Mouse (Mus musculus) macrophage (primary cell): ENCODE measurements around the gene Phf2. TPM values are rescaled to one million over a fixed set of nuclear protein-coding genes. Genes with fewer than 3 reads are reported as not detected.

Experiments used
- H3K27ac ChIP-seq: fragments of 350-480 bp; formaldehyde crosslinking; 2 replicates; pipeline ENCODE4 v1.9.0; 2021
- H3K36me3 ChIP-seq: fragments of 350-480 bp; formaldehyde crosslinking; 2 replicates; pipeline ENCODE4 v1.9.0; 2021; ENCODE audit errors: inconsistent target
- H3K4me3 ChIP-seq: fragments of 350-480 bp; formaldehyde crosslinking; 2 replicates; pipeline ENCODE4 v1.9.0; 2021; ENCODE audit errors: inconsistent target
- H3K79me2 ChIP-seq: fragments of 350-480 bp; formaldehyde crosslinking; 2 replicates; pipeline ENCODE4 v1.9.0; 2021; ENCODE audit errors: inconsistent target
- WGBS: methylation state at CpG from one replicate; pipeline ENCODE4 v1.1.7; 2026; ENCODE audit warnings: inconsistent platforms; ENCODE audit not compliant: missing documents; 5-methylcytosine and 5-hydroxymethylcytosine counted together
- polyA plus RNA-seq: library from polyadenylated mRNA; stranded (reverse); fragments of 250-400 nt; gene quantifications from 3 replicates; pipeline ENCODE4 v1.2.4, GENCODE M21; 2018; ENCODE audit warnings: inconsistent platforms

Phf2 gene
- polyA plus RNA-seq, 1 experiment from 2014 or later, result 20.4 TPM

DNA sequence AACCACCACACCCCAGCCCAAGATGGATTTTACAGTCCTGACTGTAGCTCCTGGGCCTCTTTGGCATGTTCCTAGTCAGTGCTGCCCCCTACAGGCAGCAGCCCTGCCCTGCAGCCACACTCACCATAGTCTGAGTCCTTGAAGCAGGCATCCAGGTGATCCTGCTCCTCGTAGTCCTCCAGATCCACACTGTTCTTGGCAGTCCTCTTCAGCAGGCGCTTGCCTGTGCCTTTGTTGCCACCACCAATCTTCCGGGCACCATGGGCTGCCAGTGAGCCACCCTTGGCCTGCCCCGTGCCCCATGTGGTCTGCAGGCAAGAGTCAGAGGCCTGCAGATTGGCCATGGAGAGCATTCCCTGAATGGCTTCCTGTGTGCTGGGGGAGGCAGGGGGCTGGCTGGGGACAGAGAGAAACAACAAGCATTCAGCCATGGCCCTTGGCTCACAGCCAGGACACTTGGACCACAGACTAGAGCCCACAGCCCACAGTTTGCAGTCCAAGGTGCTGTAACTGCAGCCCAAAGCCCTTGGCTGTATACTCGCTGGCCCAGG is 63.4 kb downstream of the Phf2 start:
- Histone ChIP-seq H3K4me3 (no peak overlapping the region), H3K36me3 (peaks cover 56% of the 10 kb centered on the region; the same call in 1 of the 2 replicates), H3K79me2 (no peaks in the 10 kb centered on the region), H3K27ac (no peak overlapping the region)
- 92% methylated on average over 5 of the region's 5 CpGs for WGBS

DNA sequence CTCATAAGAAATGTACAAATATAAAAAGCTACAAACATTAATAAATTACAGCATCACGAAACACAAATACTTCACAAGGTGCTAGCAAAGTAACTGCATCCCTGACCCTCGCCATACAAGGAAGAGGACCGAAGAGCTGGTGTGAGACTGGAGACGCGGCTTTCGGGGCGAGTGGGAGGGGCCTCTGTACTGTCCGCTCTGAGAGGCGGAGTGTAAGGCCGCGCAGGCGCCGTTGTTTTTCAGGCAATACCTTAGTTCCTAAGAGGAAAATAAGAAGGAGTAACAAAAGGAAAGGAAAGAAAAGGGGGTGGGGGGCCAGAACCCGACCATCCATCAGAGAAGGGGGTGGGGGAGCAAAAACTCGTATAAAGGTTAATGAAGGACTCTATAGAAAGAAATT is 68.7 kb downstream of the Phf2 start:
- Histone ChIP-seq H3K36me3 (peaks cover 37% of the 10 kb centered on the region; the same call in 1 of the 2 replicates), H3K4me3 (no peak overlapping the region), H3K27ac (no peak overlapping the region), H3K79me2 (no peaks in the 10 kb centered on the region)
- WGBS, result 91% methylated on average over 15 of the region's 15 CpGs

DNA sequence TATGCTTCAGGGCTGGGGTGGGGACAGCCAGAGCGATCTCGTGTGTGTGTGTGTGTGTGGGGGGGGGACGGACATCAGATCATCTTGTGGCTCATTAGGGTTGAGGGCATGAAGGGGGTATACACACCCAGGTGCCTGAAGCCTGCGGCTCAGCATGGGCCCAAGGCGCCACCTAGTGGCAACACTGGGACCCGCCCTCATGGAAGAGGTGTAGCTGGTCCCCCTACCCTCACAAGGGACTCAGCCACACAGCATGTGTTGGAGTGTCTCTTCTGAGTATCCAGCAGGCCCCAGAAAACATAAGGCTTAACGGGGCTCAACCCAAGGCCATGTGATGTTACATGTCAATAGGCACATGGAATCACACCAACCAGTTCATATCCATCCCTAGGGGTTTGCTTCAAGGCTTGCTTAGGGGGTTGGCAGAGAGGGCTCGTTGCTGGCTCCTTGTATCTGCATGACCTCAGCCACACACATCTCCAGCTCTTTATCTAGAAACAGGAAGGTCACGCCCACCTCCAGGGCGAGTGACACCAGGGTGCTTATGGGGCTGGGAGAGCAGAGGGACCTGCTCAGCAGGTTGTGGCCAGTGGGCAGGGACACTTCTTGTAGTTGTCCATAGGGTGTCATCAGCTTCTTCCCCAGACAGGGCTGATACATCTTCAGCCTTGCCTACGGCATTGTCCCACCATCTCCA is 69.9 kb downstream of the Phf2 start:
- Histone ChIP-seq H3K36me3 (peaks cover 26% of the 10 kb centered on the region; the same call in 1 of the 2 replicates), H3K27ac (no peak overlapping the region)
- 49% methylated on average over 11 of the region's 11 CpGs for WGBS

DNA sequence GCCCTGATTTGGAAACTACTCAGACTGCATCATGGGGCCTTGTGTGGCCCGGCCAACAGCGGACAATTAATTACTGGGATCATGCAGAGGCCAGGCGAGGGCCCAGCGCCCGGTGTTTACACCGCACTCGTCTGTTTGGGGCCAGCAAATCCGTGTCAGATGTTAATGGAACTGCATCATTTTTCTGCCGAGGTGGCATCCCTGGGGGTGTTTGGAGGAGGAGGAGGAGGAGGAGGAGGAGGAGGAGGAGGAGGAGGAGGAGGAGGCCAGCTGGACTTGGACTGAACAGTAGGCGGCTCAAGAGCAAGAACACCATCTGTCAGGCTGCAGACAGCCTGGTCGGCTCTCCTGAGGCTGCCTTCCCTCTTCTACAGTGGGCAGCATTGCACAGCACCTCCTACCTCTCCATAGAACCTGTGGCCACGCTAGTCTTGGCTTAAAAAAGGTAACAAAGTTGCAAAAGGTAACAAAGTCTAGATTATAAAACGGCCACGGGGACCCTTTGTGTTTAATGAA is 72.6 kb downstream of the Phf2 start:
- WGBS, result 87% methylated on average over 12 of the region's 14 CpGs
- Histone ChIP-seq H3K36me3 (peaks cover 6% of the 10 kb centered on the region; the same call in 1 of the 2 replicates), H3K4me3 (no peak overlapping the region), H3K27ac (no peak overlapping the region), H3K79me2 (no peaks in the 10 kb centered on the region)

More for the DNA sequence above, 69.9 kb downstream of the Phf2 start:
- H3K4me3 ChIP-seq, result no peak overlapping the region
- H3K79me2 ChIP-seq, result no peaks in the 10 kb centered on the region

DNA sequence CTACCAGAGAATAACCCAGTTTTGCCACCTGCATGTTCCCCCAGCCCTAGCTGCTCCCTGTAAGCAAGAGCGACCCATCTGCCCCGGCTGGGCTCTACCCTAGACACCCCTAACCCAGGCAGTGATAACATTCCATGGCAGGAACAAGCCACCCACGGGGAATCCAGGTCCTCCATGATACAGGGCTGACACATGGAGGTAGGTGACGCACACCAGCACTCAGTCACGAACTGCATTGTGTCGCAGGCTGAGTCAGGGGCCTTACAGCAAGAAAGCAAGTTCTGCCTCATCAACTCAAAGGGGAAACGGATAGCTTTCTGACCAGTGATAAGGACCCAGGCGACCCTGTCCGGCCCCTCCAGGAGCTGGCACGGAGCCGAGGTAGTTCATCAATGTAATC is 74.0 kb downstream of the Phf2 start:
- Histone ChIP-seq H3K27ac (no peak overlapping the region), H3K36me3 (no peaks in the 10 kb centered on the region), H3K79me2 (no peaks in the 10 kb centered on the region), H3K4me3 (no peak overlapping the region)
- WGBS, result 80% methylated on average over 11 of the region's 11 CpGs

DNA sequence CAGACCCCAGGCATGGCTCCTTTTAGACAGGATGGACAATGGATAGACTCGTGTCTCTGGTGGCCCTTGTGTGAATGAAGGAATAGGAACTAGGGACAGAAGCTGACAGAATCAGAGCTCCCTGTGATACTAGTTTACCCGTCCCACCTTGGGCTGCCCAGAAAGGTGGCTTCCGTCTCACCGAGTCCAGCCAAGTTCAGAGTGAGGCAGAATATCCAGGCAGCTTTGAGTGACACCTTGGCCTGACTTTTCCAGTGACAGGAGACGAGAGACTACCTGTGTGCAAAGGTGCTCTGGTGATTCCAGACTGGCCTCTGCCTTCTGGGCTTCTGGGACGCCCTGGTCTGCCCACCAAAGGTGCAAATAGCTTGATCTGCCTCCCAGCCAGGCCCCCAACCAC is 75.2 kb downstream of the Phf2 start:
- no peaks in the 10 kb centered on the region for H3K36me3 ChIP-seq
- WGBS, result 84% methylated on average over 6 of the region's 6 CpGs
- no peaks in the 10 kb centered on the region for H3K79me2 ChIP-seq
- no peak overlapping the region for H3K4me3 ChIP-seq
- no peak overlapping the region for H3K27ac ChIP-seq

DNA sequence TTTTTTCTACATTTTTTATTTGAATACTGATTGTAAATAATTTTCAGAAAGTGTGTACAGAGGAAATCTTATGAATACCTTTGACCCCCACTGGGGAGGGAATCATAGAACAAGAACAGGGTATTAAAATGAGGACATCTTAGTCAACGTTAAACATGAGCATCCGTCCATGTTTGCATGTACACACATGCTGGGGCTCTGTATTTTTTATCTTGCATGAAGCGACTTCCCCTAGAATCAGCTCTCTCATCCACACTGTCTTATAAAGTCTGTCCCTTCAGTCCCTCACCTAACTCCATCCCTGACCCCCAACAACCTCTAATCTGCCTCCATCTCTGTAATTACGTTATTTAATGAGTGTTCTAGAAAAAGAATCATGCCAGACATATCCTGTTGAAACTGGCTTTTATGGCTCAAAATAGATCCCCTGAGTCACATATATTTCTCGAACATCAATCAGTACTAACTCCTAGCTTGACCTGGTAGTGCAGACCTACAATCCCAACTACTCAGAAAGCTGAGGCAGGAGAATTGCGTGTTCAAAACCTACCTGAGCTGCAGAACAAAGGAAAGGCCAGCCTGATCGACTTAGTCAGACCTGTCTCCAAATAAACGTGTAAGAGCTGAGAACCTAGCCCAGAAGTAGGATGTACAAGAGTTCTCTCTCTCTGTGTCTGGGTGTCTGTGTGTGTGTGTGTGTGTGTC is 86.2 kb downstream of the Phf2 start:
- H3K79me2 ChIP-seq, result no peaks in the 10 kb centered on the region
- WGBS, result 87% methylated on average over 8 of the region's 8 CpGs

DNA sequence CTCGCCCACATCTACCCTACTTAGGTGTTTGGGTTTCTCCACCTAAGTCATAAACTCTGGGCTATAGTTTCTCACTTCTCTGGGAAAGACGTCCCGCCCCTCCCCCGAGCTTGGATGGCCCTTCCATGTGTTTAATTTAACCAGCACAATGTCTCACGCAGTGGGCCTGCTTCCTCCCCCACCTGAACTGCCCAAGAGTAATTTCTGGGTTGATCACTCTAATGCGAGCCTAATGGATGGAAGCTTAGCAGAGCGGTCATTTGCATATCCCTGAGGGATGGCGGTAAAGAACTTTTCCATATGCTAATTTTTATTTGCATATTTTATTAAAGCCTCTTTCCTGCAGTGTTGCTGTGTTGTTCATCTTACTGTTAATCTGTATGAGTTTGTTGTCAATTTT is 86.8 kb downstream of the Phf2 start:
- WGBS, result 81% methylated on average over 8 of the region's 8 CpGs
- H3K36me3 ChIP-seq, result no peaks in the 10 kb centered on the region
- H3K27ac ChIP-seq, result no peak overlapping the region
- no peaks in the 10 kb centered on the region for H3K79me2 ChIP-seq
- H3K4me3 ChIP-seq, result no peak overlapping the region

More for the DNA sequence above, 86.2 kb downstream of the Phf2 start:
- Histone ChIP-seq H3K27ac (no peak overlapping the region), H3K36me3 (no peaks in the 10 kb centered on the region), H3K4me3 (no peak overlapping the region)

DNA sequence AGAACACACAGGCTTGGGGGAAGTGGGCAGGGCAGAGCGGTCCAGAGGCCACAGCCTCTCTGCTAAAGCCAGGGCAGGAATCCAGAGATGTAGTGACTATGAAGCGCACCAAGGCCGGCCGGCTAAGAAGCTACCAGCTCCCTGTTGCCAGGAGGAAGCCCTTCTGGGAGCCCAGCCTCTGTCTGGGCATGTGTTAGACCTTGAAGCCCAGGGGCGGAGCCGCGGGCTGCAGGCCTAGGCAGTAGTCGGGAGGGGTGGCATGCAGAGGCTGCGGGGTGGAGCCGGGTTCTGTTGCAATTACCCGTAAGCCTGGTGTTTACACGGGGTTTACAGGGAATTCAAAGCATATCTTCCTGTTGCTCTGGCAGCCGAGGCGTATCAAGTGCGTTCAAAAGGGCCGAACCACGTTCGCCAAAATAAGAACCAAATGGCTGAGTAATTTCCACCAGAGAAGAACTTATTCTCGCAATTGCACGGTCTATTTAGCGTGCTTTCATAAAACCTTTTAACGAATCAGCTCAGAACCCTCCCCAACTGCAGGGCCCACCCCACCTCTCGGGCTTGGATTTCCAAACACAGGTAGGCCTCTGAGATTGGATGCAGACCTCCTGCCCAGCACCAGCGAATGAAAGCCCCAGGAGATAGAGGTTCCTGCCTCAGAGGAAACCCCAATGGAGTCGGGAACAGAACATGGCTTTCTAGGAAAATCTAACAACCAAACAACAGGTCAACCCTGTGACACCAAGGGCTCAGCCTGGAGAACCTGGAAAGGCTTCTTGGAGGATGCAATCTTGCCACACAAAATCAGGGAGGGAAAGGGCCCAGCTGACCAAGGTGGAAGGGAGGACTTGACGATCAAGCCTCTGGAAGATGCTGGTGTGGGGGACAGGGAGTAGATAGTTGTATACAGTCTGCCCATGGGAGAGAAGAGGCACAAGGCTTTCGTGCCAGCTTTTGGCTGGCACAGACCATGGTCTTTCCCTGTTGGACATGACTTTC is 87.9 kb downstream of the Phf2 start:
- Histone ChIP-seq H3K4me3 (no peak overlapping the region), H3K79me2 (no peaks in the 10 kb centered on the region), H3K27ac (no peak overlapping the region), H3K36me3 (no peaks in the 10 kb centered on the region)
- 52% methylated on average over 27 of the region's 27 CpGs for WGBS

DNA sequence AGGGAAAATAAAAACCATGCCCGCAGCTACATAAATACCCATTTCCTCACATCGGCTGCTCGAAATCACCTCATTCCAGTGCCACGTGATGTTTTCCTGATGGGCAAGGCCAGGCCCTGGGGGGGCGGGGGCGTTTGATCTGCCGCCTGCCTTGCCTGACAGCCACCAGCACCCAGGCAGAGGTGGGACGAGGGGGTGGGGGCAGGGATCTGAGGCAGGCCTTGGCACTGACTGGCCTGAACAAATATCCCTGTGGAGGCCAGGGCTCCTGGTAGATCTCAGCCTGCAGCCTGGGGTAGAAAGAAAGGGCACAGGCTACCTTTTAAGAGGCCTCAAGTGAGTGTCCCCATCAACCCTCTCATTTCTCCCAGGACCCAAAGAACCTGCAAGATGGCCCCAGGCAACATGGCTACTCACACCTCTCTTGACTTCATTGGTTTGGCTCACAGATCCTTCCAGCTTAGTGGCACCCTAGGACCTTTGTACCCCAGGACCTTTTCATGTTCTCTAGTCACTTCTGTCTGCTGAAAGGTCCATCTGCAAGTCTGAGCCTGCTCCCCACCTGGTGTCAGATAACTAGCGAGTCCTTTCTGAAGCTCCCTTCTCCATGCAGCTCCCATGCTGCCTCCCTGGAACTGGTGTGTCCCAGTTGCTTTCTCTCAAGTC is 90.4 kb downstream of the Phf2 start:
- Histone ChIP-seq H3K79me2 (no peaks in the 10 kb centered on the region), H3K27ac (no peak overlapping the region), H3K36me3 (no peaks in the 10 kb centered on the region), H3K4me3 (no peak overlapping the region)
- WGBS, result 79% methylated on average over 9 of the region's 9 CpGs

DNA sequence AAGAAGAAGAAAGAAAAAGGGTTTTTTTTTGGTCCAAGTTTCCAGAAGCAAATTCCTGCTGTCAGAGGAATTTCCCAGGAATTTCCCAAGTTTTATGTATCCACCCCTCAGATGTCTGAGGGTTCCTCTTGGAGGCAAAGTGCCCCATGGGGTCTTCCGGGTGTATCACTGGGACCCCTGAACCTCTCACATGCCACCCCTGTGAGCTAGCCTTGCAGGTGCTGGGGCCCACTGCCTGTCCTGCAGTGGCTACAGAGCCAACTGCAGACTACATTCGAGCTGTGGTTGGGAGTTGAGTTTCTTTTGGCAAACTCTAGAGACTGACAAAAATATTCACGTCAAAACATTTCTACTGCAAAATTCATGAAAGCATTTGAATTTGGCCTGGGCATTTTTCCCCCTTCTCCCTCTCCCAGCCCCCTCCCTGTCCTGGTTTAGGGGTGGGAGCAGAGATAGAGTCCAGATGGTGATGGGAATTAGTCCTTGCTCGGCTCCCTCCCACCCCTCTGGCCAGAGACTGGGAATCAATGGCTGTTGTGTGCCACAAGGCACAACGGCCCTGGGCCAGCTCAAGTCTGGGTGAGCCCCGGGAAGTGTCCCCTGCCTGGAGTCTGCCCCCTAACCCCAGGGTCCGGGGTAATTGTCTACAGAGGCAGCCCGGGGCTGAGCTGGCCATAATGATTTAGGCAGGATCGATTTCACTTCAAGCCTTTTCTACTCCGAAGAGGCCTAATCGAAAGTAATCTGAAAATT is 91.2 kb downstream of the Phf2 start:
- WGBS, result 69% methylated on average over 11 of the region's 11 CpGs
- H3K27ac ChIP-seq, result no peak overlapping the region

DNA sequence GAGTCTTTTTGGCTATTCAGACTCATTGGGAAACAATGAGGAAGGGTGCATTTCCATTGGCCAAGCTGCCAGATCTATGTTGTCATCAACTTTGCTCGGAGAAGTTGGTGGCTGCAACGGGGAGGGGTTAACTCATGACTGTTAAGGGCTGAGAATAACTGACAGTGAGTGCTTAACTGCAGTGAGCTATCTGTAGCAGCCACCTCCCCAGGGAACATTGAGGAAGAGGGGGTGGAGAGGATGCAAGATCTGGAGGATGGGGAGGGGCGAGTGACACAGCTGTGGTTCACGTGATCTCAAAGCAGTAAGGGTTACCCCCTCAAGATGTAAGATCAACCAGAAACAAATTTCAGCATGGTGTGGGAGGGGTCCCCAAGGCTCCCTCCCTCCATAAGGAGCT is 92.8 kb downstream of the Phf2 start:
- WGBS, result 48% methylated on average over 4 of the region's 4 CpGs
- H3K4me3 ChIP-seq, result no peak overlapping the region
- H3K36me3 ChIP-seq, result no peaks in the 10 kb centered on the region
- no peaks in the 10 kb centered on the region for H3K79me2 ChIP-seq
- H3K27ac ChIP-seq, result no peak overlapping the region

More for the DNA sequence above, 91.2 kb downstream of the Phf2 start:
- Histone ChIP-seq H3K4me3 (no peak overlapping the region), H3K79me2 (no peaks in the 10 kb centered on the region), H3K36me3 (no peaks in the 10 kb centered on the region)

DNA sequence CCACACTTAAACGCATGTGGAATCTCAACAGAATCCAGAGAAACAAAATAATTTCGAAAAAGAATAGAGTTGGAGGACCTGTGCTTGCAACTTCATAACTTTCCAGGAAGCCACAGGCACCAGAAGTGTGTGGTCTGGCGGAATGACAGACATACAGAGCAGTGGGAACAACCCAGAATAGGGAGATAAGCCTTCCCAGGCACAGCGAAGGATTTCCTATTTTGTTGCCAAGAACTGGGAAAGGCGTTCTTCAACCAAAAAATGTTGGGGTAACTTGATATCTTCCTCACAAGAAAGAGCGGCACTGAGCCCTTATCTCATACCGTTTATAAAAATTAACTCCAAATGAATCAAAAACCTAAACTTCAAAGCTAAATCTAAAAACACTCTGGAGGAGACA is 96.4 kb downstream of the Phf2 start:
- no peak overlapping the region for H3K4me3 ChIP-seq
- H3K36me3 ChIP-seq, result no peaks in the 10 kb centered on the region
- no peak overlapping the region for H3K27ac ChIP-seq
- WGBS, result 41% methylated on average over 7 of the region's 7 CpGs
- no peaks in the 10 kb centered on the region for H3K79me2 ChIP-seq
